Mouse (Mus musculus) forebrain, embryonic 11.5 days (tissue): ENCODE results near the gene Arg2. TPM values are rescaled to one million over a fixed set of nuclear protein-coding genes. Genes with fewer than 3 reads are reported as not detected.
A peak's percentile ranks its signal among the peaks of the same experiment; 100 is the strongest.
"Not testable (repeated sequence)": the region's sequence is repeated elsewhere in the genome, so short reads cannot be mapped to it uniquely, and the experiment has no call there.

Source experiments
- ATAC-seq: fragments of 200-750 bp; cut with Nextera tagmentation; replicated peaks from 2 replicates; pipeline ENCODE4 v1.8.0; 2017; ENCODE audit warnings: moderate TSS enrichment; ENCODE audit not compliant: low FRiP score
- DNase-seq: peaks from one replicate; pipeline ENCODE4 v3.0.0-alpha.2; 2017; ENCODE audit warnings: low spot score
- H3K27ac ChIP-seq: fragments of 300-500 bp; sonication (generic); 2 replicates; pipeline ENCODE4 v1.5.1; 2014; ENCODE audit warnings: low read depth, low read length
- H3K27me3 ChIP-seq: fragments of 300-500 bp; sonication (generic); 2 replicates; pipeline ENCODE4 v1.6.1; 2014; ENCODE audit warnings: mild to moderate bottlenecking, low read length, mixed read lengths; ENCODE audit not compliant: control insufficient read depth, insufficient read depth
- H3K36me3 ChIP-seq: fragments of 300-500 bp; sonication (generic); 2 replicates; pipeline ENCODE4 v1.6.1; 2014; ENCODE audit warnings: mild to moderate bottlenecking, low read length, moderate library complexity, mixed read lengths; ENCODE audit not compliant: control insufficient read depth, insufficient read depth
- H3K4me1 ChIP-seq: fragments of 300-500 bp; sonication (generic); replicated peaks from 2 replicates; pipeline ENCODE4 v1.6.1; 2014; ENCODE audit warnings: low read length, mixed read lengths; ENCODE audit not compliant: control insufficient read depth, insufficient read depth
- H3K4me2 ChIP-seq: fragments of 300-500 bp; sonication (generic); 2 replicates; pipeline ENCODE4 v1.6.1; 2014; ENCODE audit warnings: low read depth, mild to moderate bottlenecking, low read length, moderate library complexity, mixed read lengths; ENCODE audit not compliant: severe bottlenecking
- H3K4me3 ChIP-seq: fragments of 300-500 bp; sonication (generic); 2 replicates; pipeline ENCODE4 v1.5.1; 2014; ENCODE audit warnings: low read depth, low read length
- H3K9ac ChIP-seq: fragments of 300-500 bp; sonication (generic); 2 replicates; pipeline ENCODE4 v1.6.1; 2014; ENCODE audit warnings: low read length
- H3K9me3 ChIP-seq: fragments of 300-500 bp; sonication (generic); 2 replicates; pipeline ENCODE4 v1.6.1; 2016; ENCODE audit warnings: low read length, mixed read lengths; ENCODE audit not compliant: control insufficient read depth
- WGBS: fragments of 180-500 bp; shearing (Covaris S2); extraction: QIAGEN DNeasy Blood & Tissue Kit; methylation state at CpG from one replicate; pipeline ENCODE4 v1.1.7; 2014; 5-methylcytosine and 5-hydroxymethylcytosine counted together
- polyA plus RNA-seq: library from polyadenylated mRNA; unstranded; fragments of >200 nt; fragmentation: Nextera tagmentation; extraction: Ambion mirVana; gene quantifications from 2 replicates; pipeline ENCODE4 v1.2.1, GENCODE M21; 2014

Gene Arg2
- polyA plus RNA-seq, 1 experiment from 2014 or later, result 4.5 TPM

- no peak for ATAC-seq
Observed at GRCm38 (mm10) chr12:79173721-79174120, 43.1 kb downstream of the Arg2 start.

GRCm38 (mm10) chr12:79175998-79176397 lies 45.4 kb downstream of the Arg2 start:
- H3K9ac ChIP-seq, result no peak overlapping the region
- no peak for DNase-seq
- no peak for ATAC-seq
- H3K4me3 ChIP-seq, result no peak overlapping the region
- no peaks in the 10 kb centered on the region for H3K9me3 ChIP-seq
- H3K36me3 ChIP-seq, result 0 out of 2 replicates have a peak, but pooled peaks cover 3% of the 10 kb centered on the region
- 0 out of 2 replicates have a peak, but pooled peaks cover 2% of the 10 kb centered on the region for H3K4me1 ChIP-seq
- 97% methylated on average over 5 of the region's 5 CpGs for whole genome bisulfite sequencing
- H3K27me3 ChIP-seq, result no peaks in the 10 kb centered on the region
- H3K4me2 ChIP-seq, result no peak overlapping the region
- H3K27ac ChIP-seq, result no peak overlapping the region

More at GRCm38 (mm10) chr12:79173721-79174120, 43.1 kb downstream of the Arg2 start:
- Histone ChIP-seq H3K4me3 (no peak overlapping the region), H3K4me1 (0 out of 2 replicates have a peak, but pooled peaks cover 2% of the 10 kb centered on the region), H3K27me3 (no peaks in the 10 kb centered on the region), H3K4me2 (no peak overlapping the region), H3K27ac (no peak overlapping the region), H3K36me3 (0 out of 2 replicates have a peak, but pooled peaks cover 3% of the 10 kb centered on the region), H3K9ac (no peak overlapping the region), H3K9me3 (no peaks in the 10 kb centered on the region)
- WGBS, result 89% methylated on average over 5 of the region's 5 CpGs
- DNase-seq, result no peak

GRCm38 (mm10) chr12:79185160-79185559 lies 54.6 kb downstream of the Arg2 start:
- not testable (repeated sequence) for H3K4me2 ChIP-seq, DNase-seq, H3K27ac ChIP-seq, ATAC-seq, H3K27me3 ChIP-seq, H3K9ac ChIP-seq, H3K4me3 ChIP-seq, H3K4me1 ChIP-seq, H3K9me3 ChIP-seq
- WGBS, result 88% methylated on average over 6 of the region's 6 CpGs
- peaks cover 18% of the 10 kb centered on the region for H3K36me3 ChIP-seq

- peak overlapping the region; percentile 74 for H3K4me3 ChIP-seq
- H3K27ac ChIP-seq, result no peak overlapping the region
- no peaks in the 10 kb centered on the region for H3K4me1 ChIP-seq
- peak; percentile 89 for ATAC-seq
- H3K9me3 ChIP-seq, result no peaks in the 10 kb centered on the region
- H3K27me3 ChIP-seq, result no peaks in the 10 kb centered on the region
- no peaks in the 10 kb centered on the region; the same call in 1 of the 2 replicates for H3K36me3 ChIP-seq
- peak overlapping the region; percentile 72 for H3K9ac ChIP-seq
- WGBS, result under 1% methylated on average over 18 of the region's 18 CpGs
- DNase-seq, result peak; percentile 74
- H3K4me2 ChIP-seq, result peak overlapping the region; percentile 87
Observed at GRCm38 (mm10) chr12:79190931-79191673, 60.5 kb downstream of the Arg2 start.

- H3K4me2 ChIP-seq, result peak overlapping the region; percentile 87
Observed at GRCm38 (mm10) chr12:79191701-79192100, 61.1 kb downstream of the Arg2 start.

GRCm38 (mm10) chr12:79192193-79192592 lies 61.6 kb downstream of the Arg2 start, which contains the start of gene Rdh11:
Gene Rdh11, minus strand, starts transcription at chr12:79192293.
- no peaks in the 10 kb centered on the region for H3K27me3 ChIP-seq
- DNase-seq, result no peak
- no peak for ATAC-seq
- 60% methylated on average over 6 of the region's 6 CpGs for WGBS
- no peaks in the 10 kb centered on the region for H3K4me1 ChIP-seq
- peak within 1 kb of the TSS; percentile 72 for H3K9ac ChIP-seq
- H3K4me2 ChIP-seq, result peak within 1 kb of the TSS; percentile 87
- no peaks in the 10 kb centered on the region for H3K36me3 ChIP-seq
- H3K9me3 ChIP-seq, result no peaks in the 10 kb centered on the region
- H3K4me3 ChIP-seq, result peak within 1 kb of the TSS; percentile 74
- H3K27ac ChIP-seq, result no peak within 1 kb of the TSS

More at GRCm38 (mm10) chr12:79191701-79192100, 61.1 kb downstream of the Arg2 start:
- no peaks in the 10 kb centered on the region for H3K9me3 ChIP-seq
- 5% methylated on average over 14 of the region's 14 CpGs for WGBS
- H3K4me3 ChIP-seq, result peak overlapping the region; percentile 74
- H3K27ac ChIP-seq, result no peak overlapping the region
- peak; percentile 87 for DNase-seq
- H3K27me3 ChIP-seq, result no peaks in the 10 kb centered on the region
- H3K9ac ChIP-seq, result peak overlapping the region; percentile 72
- ATAC-seq, result peak; percentile 88
- H3K36me3 ChIP-seq, result no peaks in the 10 kb centered on the region; the same call in 1 of the 2 replicates
- H3K4me1 ChIP-seq, result no peaks in the 10 kb centered on the region

GRCm38 (mm10) chr12:79193441-79193840 lies 62.9 kb downstream of the Arg2 start:
- Histone ChIP-seq H3K4me2 (no peak overlapping the region), H3K4me3 (no peak overlapping the region), H3K9ac (no peak overlapping the region), H3K9me3 (no peaks in the 10 kb centered on the region), H3K4me1 (no peaks in the 10 kb centered on the region), H3K36me3 (no peaks in the 10 kb centered on the region), H3K27me3 (no peaks in the 10 kb centered on the region), H3K27ac (no peak overlapping the region)
- 9% methylated on average over 3 of the region's 3 CpGs for WGBS
- DNase-seq (peak; percentile 81), ATAC-seq (no peak)

GRCm38 (mm10) chr12:79197105-79197504 lies 66.5 kb downstream of the Arg2 start:
- DNase-seq (no peak), ATAC-seq (no peak)
- no peak overlapping the region for H3K27ac ChIP-seq
- no peaks in the 10 kb centered on the region for H3K9me3 ChIP-seq
- 84% methylated on average over 5 of the region's 5 CpGs for WGBS
- no peaks in the 10 kb centered on the region for H3K36me3 ChIP-seq
- H3K4me3 ChIP-seq, result no peak overlapping the region
- H3K9ac ChIP-seq, result no peak overlapping the region
- H3K4me2 ChIP-seq, result no peak overlapping the region
- no peaks in the 10 kb centered on the region for H3K4me1 ChIP-seq
- H3K27me3 ChIP-seq, result no peaks in the 10 kb centered on the region
